Mouse (Mus musculus): Measurements from ENCODE around the gene Gm49322. TPM values are rescaled to one million over a fixed set of nuclear protein-coding genes. Genes with fewer than 3 reads are reported as not detected.

Gm49322 gene
- 4.5 TPM for total RNA-seq (2023)

GRCm38 (mm10) chr10:80605721-80606120 lies at the start of gene Gm49322:
Gene Gm49322, plus strand, starts transcription at chr10:80606021.

GRCm38 (mm10) chr10:80561116-80561944 lies 44.5 kb upstream of the Gm49322 start, which contains the start of gene Rexo1:
Gene Rexo1, minus strand, starts transcription at chr10:80561560.

GRCm38 (mm10) chr10:80577195-80578130 lies 28.4 kb upstream of the Gm49322 start, which contains the start of gene Klf16:
Gene Klf16, minus strand, starts transcription at chr10:80577321.

GRCm38 (mm10) chr10:80589879-80590854 lies 15.7 kb upstream of the Gm49322 start, which contains the start of gene Abhd17a:
Gene Abhd17a, minus strand, starts transcription at chr10:80590341.

GRCm38 (mm10) chr10:80602698-80603325 lies 3.0 kb upstream of the Gm49322 start, which contains the start of the genes Scamp4 and Adat3:
Gene Scamp4, plus strand, starts transcription at chr10:80602872.
Gene Adat3, plus strand, starts transcription at chr10:80602880.

GRCm38 (mm10) chr10:80622661-80623456 lies 17.0 kb downstream of the Gm49322 start, which contains the start of gene Csnk1g2:
Gene Csnk1g2, plus strand, starts transcription at chr10:80622838.

GRCm38 (mm10) chr10:80656863-80657623 lies 51.2 kb downstream of the Gm49322 start, which contains the start of gene Btbd2:
Gene Btbd2, minus strand, starts transcription at chr10:80657071.

Other genes starting within 250 kb of the Gm49322 start
- gene Plk5, start 249.6 kb upstream of the Gm49322 start, total RNA-seq (2023): not detected
- gene Mex3d, start 218.4 kb upstream of the Gm49322 start, total RNA-seq (2023): 6.2 TPM
- 122 TPM for gene Mbd3, start 206.5 kb upstream of the Gm49322 start, total RNA-seq (2023)
- gene Uqcr11, start 199.2 kb upstream of the Gm49322 start, total RNA-seq (2023): 59.9 TPM
- gene Tcf3, start 172.4 kb upstream of the Gm49322 start, total RNA-seq (2023): 102 TPM
- gene Onecut3, start 111.2 kb upstream of the Gm49322 start, total RNA-seq (2023): not detected
- not detected for gene Atp8b3, start 66.9 kb upstream of the Gm49322 start, total RNA-seq (2023)
- gene Rexo1, start 44.5 kb upstream of the Gm49322 start, total RNA-seq (2023): 128 TPM
- gene Klf16, start 28.7 kb upstream of the Gm49322 start, total RNA-seq (2023): 27.5 TPM
- gene Abhd17a, start 15.7 kb upstream of the Gm49322 start, total RNA-seq (2023): 52.0 TPM
- 46.9 TPM for gene Scamp4, start 3.1 kb upstream of the Gm49322 start, total RNA-seq (2023)
- gene Adat3, start 3.1 kb upstream of the Gm49322 start, total RNA-seq (2023): 6.0 TPM
- gene Csnk1g2, start 16.8 kb downstream of the Gm49322 start, total RNA-seq (2023): 209 TPM
- gene Btbd2, start 51.0 kb downstream of the Gm49322 start, total RNA-seq (2023): 20.7 TPM
- gene Mknk2, start 72.1 kb downstream of the Gm49322 start, total RNA-seq (2023): 330 TPM
- gene Mob3a, start 96.0 kb downstream of the Gm49322 start, total RNA-seq (2023): 138 TPM
- 45.1 TPM for gene Izumo4, start 96.2 kb downstream of the Gm49322 start, total RNA-seq (2023)
- 123 TPM for gene Ap3d1, start 136.2 kb downstream of the Gm49322 start, total RNA-seq (2023)
- 72.9 TPM for gene Dot1l, start 149.2 kb downstream of the Gm49322 start, total RNA-seq (2023)
- gene Sf3a2, start 192.2 kb downstream of the Gm49322 start, total RNA-seq (2023): 81.1 TPM
- 141 TPM for gene Plekhj1, start 192.6 kb downstream of the Gm49322 start, total RNA-seq (2023)
- gene Amh, start 199.2 kb downstream of the Gm49322 start, total RNA-seq (2023): 1.4 TPM
- not detected for gene Jsrp1, start 207.5 kb downstream of the Gm49322 start, total RNA-seq (2023)
- gene Oaz1, start 220.6 kb downstream of the Gm49322 start, total RNA-seq (2023): 517 TPM
- gene Lingo3, start 238.0 kb downstream of the Gm49322 start, total RNA-seq (2023): not detected
- gene Lsm7, start 249.2 kb downstream of the Gm49322 start, total RNA-seq (2023): 31.3 TPM
- gene Sppl2b, start 249.3 kb downstream of the Gm49322 start, total RNA-seq (2023): 25.5 TPM